Mouse (Mus musculus) macrophage (primary cell): Measurements from ENCODE around the gene Ina. TPM values are rescaled to one million over a fixed set of nuclear protein-coding genes. Genes with fewer than 3 reads are reported as not detected.
A peak's percentile ranks its signal among the peaks of the same experiment; 100 is the strongest.

Experiments used
- H3K27ac ChIP-seq: fragments of 350-480 bp; formaldehyde crosslinking; 2 replicates; pipeline ENCODE4 v1.9.0; 2021
- H3K36me3 ChIP-seq: fragments of 350-480 bp; formaldehyde crosslinking; 2 replicates; pipeline ENCODE4 v1.9.0; 2021; ENCODE audit errors: inconsistent target
- H3K4me3 ChIP-seq: fragments of 350-480 bp; formaldehyde crosslinking; 2 replicates; pipeline ENCODE4 v1.9.0; 2021; ENCODE audit errors: inconsistent target
- H3K79me2 ChIP-seq: fragments of 350-480 bp; formaldehyde crosslinking; 2 replicates; pipeline ENCODE4 v1.9.0; 2021; ENCODE audit errors: inconsistent target
- WGBS: methylation state at CpG from one replicate; pipeline ENCODE4 v1.1.7; 2026; ENCODE audit warnings: inconsistent platforms; ENCODE audit not compliant: missing documents; 5-methylcytosine and 5-hydroxymethylcytosine counted together
- polyA plus RNA-seq: library from polyadenylated mRNA; stranded (reverse); fragments of 250-400 nt; gene quantifications from 3 replicates; pipeline ENCODE4 v1.2.4, GENCODE M21; 2018; ENCODE audit warnings: inconsistent platforms

Ina gene
- polyA plus RNA-seq, 1 experiment from 2014 or later, result not detected

DNA sequence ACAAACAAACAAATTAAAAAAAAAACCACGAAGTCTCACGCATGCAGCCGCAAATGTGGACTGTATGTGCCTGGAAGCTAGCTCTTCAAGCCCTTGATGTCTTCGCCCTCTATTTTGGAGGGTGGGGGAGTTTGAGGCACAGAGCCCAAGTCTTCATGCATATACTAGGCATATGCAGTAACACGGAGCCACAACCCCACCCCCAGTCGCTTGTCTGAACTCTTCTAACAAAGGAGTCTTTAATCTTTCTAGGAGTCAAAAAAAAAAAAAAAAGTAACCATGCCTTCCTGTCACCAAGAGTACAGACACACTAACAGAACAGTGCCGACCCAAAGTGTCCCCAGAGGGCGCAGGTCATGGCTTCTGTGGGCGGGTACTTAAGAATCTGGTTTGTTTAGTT, 1.5 kb downstream of the Ina start:
- no peak overlapping the region for H3K4me3 ChIP-seq
- WGBS, result 7% methylated on average over 9 of the region's 9 CpGs
- H3K36me3 ChIP-seq, result no peaks in the 10 kb centered on the region

DNA sequence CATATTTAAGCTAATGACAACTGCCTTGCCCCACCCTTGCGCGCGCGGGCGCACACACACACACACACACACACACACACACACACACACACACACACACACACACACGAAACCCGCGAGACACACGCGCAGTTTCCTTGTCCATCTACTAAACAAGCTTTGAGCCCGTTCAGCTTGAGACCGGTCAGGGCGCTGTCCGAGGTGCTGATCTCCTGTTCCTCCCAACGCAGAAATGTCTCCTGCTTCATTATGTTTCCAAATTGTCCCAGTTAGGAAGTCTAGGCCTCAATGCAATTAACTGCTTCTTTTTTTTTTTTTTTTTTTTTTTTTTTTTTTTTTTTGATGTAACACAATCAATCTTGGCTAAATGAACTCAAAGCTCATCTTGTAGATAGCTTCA, 2.0 kb downstream of the Ina start:
- 6% methylated on average over 14 of the region's 15 CpGs for WGBS
- H3K36me3 ChIP-seq, result no peaks in the 10 kb centered on the region
- no peak overlapping the region for H3K27ac ChIP-seq
- no peak overlapping the region for H3K4me3 ChIP-seq
- no peaks in the 10 kb centered on the region for H3K79me2 ChIP-seq

More for the DNA sequence above, 1.5 kb downstream of the Ina start:
- Histone ChIP-seq H3K79me2 (no peaks in the 10 kb centered on the region), H3K27ac (no peak overlapping the region)

DNA sequence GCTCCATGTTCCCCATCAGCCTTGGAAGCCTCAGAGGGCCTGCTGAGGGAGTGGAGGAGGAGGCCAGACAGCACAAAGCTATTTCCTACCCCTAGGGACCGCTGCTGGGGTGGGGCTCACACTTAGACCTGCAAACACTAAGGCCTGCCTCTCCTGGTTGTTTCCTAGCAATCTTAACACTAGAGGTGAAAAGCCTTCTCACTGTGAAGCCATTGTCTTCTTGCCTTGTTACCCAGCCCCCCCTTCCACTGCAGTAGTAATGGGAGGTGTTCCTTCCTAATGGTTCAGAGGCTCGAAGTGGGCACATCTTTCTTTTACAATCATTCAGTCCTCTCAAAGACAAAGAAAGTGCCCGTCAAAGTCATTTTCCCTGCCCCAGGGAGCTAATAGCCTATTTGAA, 3.3 kb downstream of the Ina start:
- Histone ChIP-seq H3K36me3 (no peaks in the 10 kb centered on the region), H3K4me3 (no peak overlapping the region), H3K79me2 (no peaks in the 10 kb centered on the region), H3K27ac (no peak overlapping the region)
- WGBS, result 9% methylated on average over 3 of the region's 3 CpGs

DNA sequence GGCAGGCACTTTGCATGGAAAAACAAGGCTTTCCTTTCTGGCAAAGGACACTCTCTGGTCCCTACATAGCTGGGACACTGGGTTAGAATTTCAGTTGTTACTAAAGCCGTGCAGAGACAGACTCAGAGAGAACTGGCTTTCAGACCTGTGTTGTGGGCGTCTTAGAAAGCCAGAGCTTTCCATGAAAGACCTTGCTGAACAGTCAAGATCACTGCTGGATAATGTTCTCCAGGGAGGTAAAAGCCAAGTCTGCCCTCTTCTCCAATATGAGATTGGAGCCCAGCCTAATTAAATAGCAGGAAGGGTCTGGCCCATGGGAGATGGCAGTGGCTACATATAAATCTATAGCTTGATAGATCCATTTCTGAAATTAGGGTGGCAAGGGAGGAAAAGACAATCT, 3.8 kb downstream of the Ina start:
- Histone ChIP-seq H3K36me3 (no peaks in the 10 kb centered on the region), H3K79me2 (no peaks in the 10 kb centered on the region), H3K27ac (no peak overlapping the region), H3K4me3 (no peak overlapping the region)
- 54% methylated on average over 2 of the region's 2 CpGs for WGBS

DNA sequence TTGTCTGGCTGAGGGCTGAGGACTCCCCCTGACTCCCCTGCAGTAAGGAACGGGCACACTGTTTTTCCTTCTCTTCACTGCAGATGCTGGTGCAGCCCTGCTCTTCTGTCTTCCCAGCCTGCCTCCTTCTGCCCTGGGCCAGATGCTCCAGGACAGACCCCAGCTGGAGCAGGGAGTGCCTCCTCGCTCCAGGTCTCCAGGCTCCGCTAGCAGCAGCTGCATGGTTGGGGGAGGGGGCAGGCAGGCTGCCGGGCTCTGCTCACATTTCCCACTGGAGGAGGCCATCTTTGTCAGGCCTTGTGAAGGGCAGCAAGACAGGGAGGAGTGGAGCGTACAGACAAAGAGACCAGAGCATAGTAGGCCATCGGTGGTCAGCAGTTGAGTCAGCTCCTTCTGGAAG, 4.8 kb downstream of the Ina start:
- no peak overlapping the region for H3K27ac ChIP-seq
- WGBS, result 63% methylated on average over 6 of the region's 6 CpGs
- no peak overlapping the region for H3K4me3 ChIP-seq
- H3K36me3 ChIP-seq, result no peaks in the 10 kb centered on the region
- no peaks in the 10 kb centered on the region for H3K79me2 ChIP-seq

DNA sequence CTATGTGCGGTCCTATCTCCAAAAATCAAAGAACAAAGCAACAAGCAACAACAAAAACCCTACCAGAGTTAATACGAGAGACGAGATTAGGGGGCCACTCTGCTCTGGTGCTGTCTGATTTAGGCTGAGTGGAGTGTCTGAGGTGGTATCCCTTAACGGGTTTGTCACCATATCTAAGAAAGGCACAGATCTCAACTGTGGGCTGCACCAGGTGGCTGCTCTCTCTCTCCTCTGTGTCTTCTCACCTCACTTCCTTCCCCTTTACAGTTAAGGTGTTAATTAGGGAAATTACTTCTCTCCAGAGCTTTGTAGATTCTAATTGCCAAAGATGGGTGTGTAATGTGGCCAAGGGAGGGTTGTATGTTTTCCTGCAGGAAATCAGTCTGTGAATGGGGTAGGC, 8.2 kb downstream of the Ina start:
- Histone ChIP-seq H3K36me3 (no peaks in the 10 kb centered on the region), H3K4me3 (no peak overlapping the region), H3K79me2 (no peaks in the 10 kb centered on the region), H3K27ac (no peak overlapping the region)
- 65% methylated on average over 4 of the region's 4 CpGs for WGBS

DNA sequence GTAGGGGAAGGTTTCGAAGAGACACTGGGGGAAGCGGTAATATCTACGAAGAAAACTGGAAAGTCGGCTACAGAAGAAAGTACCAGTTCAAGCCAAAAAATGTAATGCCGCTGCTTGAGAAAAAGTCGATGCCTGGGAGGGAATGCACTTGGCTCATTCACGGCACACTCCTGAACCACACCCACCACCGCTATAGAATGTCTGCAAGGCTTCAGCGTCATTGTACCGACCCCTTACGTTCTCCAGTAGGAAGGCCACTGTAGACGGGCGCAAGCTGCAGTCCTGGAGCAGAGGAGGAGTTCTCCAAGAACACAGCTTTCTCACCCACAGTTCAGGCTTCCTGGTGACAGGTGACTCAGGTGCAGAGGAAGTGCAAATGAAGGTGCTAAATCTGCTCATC, 9.0 kb downstream of the Ina start:
- WGBS, result 87% methylated on average over 13 of the region's 13 CpGs
- Histone ChIP-seq H3K4me3 (no peak overlapping the region), H3K36me3 (no peaks in the 10 kb centered on the region), H3K27ac (no peak overlapping the region), H3K79me2 (no peaks in the 10 kb centered on the region)

DNA sequence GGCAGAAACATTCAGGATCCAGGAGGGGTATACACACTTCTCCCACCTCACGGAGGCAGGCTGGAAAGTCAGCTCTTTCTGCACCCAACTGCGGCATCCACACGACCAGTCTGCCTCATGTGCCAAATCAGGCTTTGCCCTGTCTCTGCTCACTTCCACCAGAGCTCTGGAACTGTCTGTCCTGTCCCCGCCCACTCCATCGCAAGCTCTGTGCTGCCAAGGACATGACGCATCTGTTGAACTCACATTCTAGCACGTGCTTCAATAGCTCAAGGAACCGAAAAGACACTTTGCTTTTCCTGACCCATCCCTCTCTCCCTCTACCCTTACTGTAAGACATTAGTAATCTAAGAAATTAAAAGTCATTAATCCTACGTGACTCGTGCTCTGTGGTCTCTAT, 10.5 kb downstream of the Ina start:
- Histone ChIP-seq H3K4me3 (no peak overlapping the region), H3K79me2 (no peaks in the 10 kb centered on the region), H3K36me3 (no peaks in the 10 kb centered on the region), H3K27ac (no peak overlapping the region)
- 88% methylated on average over 10 of the region's 10 CpGs for whole genome bisulfite sequencing

DNA sequence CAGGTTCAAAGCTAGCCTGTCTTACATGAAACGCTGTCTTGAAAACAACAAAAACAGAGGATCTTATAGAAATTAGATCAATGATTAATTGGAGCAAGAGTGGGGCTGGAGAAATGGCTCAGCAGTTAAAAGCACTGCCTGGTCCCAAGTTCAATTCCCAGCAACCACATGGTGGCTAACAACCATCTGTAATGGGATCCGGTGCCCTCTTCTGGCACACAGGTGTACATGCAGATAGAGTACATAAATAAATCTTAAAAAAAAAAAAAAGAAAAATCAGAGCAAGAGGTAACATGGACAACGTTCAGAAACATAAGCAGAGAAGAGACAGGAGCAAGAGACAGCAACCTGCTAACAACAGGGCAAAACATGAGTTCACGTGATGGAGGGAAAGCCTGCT, 12.0 kb downstream of the Ina start:
- H3K79me2 ChIP-seq, result no peaks in the 10 kb centered on the region
- no peak overlapping the region for H3K4me3 ChIP-seq
- WGBS, result 94% methylated on average over 4 of the region's 4 CpGs
- H3K36me3 ChIP-seq, result no peaks in the 10 kb centered on the region
- no peak overlapping the region for H3K27ac ChIP-seq

DNA sequence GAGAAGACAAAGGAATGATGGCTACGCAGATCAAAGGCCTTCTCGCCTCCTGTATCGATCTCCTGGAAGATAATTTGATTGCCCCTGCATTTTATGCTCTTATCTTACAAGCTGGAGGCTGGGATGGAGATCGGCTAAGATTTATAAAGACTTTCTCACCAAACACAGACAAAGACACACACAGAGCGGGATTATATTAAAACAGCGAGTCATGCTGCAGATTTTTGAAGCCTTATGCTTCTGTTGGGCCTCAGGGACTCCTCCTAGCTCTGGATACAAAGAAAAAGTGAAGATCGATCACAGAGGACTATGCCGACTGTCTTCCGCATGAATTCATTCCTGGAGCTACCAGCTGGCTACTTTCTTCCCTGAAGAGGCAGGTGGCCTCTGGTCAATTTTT, 15.3 kb downstream of the Ina start:
- Histone ChIP-seq H3K4me3 (no peak overlapping the region), H3K79me2 (no peaks in the 10 kb centered on the region), H3K36me3 (no peaks in the 10 kb centered on the region), H3K27ac (no peak overlapping the region)
- 95% methylated on average over 9 of the region's 9 CpGs for WGBS

DNA sequence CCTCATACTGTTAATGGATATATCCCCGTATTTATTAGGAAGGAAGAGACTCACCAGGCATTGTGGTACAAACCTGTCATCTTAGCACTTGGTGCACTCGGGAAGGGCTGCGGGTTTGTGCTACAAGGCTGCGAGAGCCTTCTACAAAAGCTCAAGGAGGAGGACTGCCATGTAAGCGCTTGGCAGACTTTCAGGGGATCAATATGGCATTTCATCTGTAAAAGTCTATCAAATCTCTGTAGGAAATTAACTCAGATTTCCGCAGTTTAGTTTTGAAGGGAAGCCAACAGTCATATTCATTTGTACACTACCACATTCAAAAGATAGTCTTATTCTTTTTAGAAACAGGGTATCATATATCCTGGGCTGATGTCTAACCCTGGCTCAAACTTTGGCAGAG, 17.3 kb downstream of the Ina start:
- WGBS, result 94% methylated on average over 6 of the region's 6 CpGs
- Histone ChIP-seq H3K4me3 (no peak overlapping the region), H3K27ac (no peak overlapping the region), H3K79me2 (no peaks in the 10 kb centered on the region), H3K36me3 (no peaks in the 10 kb centered on the region)

DNA sequence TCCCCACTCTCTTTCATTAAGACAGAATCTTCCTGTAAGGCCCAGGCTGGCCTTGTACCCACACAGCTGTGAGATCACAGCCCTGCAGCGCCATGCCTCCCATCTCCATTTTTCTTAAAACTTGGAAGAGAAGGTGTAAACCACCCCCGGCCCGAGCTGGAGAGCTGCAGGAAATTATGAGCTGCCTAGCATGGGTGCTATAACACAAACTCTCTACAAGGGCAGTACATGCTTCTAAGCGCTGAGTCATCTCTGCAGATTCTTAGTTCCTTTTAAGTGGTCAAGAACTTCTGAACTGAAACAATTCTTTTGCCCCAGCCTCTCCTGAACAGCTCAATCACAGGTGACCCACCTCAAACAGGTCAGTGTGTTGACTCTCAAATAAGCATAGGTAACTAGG, 20.4 kb downstream of the Ina start:
- Histone ChIP-seq H3K36me3 (no peaks in the 10 kb centered on the region), H3K79me2 (no peaks in the 10 kb centered on the region), H3K27ac (no peak overlapping the region), H3K4me3 (no peak overlapping the region)
- WGBS, result 45% methylated on average over 4 of the region's 4 CpGs

DNA sequence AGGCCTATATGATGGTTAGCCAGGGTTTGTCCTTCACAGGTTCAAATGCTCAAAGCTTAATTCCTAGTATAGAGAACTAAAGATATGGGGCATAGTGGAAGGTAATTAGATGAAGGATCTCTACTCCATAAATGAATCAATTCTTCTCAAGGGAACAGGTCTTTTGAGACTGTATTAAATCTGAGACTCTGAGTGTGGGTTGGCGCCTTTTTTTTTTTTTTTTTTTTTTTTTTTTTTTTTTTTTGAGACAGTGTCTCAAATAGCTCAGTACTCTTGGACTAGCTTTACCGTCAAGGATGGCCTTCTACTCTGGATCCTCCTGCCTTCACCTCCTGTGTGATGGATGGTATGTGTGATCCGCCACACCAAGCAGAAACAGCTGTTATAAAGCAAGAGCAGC, 22.1 kb downstream of the Ina start:
- Histone ChIP-seq H3K4me3 (no peak overlapping the region), H3K27ac (no peak overlapping the region), H3K36me3 (no peaks in the 10 kb centered on the region), H3K79me2 (no peaks in the 10 kb centered on the region)
- WGBS, result 97% methylated on average over 3 of the region's 3 CpGs

DNA sequence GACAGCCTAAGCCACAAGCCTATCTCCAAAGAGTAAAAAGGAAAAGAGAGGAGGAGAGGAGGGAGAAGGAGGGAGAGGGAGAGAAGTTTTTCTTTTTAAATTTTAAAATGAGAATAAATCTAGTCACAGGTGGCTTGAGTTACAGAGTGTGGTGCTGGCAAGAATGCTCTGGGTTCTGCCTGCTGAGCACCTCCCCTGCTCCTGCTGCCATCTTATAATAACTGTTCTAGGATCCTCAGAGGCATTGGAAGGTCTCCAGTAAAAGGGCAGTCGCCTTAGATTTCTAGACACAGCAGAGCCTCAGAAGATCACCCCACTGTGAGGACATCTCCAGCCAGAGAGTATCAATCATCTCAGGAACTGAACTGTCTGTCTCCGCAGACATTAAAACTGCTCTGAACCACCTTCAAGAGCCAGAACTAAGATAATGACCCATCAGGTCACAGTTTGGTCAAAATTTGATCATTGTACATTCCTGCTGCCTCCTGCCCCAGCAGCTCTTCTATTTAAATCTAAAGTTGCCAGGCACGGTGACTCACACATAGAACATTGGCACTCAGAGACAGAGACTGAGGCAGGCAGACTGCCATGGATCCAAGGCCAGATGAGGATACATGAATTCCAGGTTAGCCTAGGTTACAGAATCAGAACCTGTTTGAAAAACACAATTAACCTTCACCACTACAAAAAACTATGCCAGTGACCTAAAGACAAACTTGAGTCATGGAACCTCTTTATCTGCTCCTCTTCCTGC, 26.4 kb downstream of the Ina start:
- Histone ChIP-seq H3K4me3 (no peak overlapping the region), H3K27ac (no peak overlapping the region), H3K79me2 (no peaks in the 10 kb centered on the region), H3K36me3 (no peaks in the 10 kb centered on the region)
- WGBS, result 96% methylated on average over 3 of the region's 3 CpGs

DNA sequence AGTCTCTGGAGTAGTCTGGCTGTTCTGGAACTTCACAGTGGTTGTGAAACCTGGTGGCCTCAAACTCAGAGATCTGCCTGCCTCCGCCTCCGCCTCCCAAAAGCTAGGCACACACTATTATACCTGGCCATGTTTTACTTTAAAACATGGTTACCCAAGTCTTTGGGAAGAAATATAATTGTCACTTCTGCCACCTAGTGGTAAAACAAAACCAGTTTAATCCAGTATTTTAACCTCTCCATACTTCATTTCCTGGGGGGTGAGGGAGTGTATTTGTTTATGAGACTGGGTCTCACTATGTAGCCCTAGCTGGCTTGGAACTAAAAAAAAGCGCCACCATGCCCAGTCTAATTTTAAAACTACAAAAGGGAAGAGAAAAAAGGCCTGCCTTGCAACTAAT, 29.1 kb downstream of the Ina start:
- H3K79me2 ChIP-seq, result no peaks in the 10 kb centered on the region
- WGBS, result 80% methylated on average over 3 of the region's 3 CpGs
- 0 out of 2 replicates have a peak overlapping the region, but pooled peaks have one; percentile 22 for H3K27ac ChIP-seq
- no peaks in the 10 kb centered on the region for H3K36me3 ChIP-seq
- no peak overlapping the region for H3K4me3 ChIP-seq

DNA sequence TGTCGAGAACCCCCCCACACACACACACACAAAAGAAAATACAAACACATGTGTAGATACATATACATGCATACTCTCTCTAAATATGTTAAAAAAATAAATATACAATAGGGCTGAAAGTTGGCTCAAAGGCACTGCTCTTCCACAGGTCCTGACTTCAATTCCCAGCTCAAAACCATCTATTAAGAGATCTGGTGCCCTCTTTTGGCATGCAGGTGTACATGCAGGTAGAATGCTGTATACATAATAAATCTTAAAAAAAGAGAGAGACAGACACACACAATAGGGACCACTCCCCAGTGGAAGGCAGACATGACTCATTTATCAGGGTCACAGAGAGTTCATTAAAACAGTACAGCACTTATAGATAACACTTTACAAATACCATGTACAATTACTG, 31.8 kb downstream of the Ina start:
- WGBS, result 100% methylated on average over 1 of the region's 1 CpGs
- Histone ChIP-seq H3K79me2 (no peaks in the 10 kb centered on the region), H3K36me3 (no peaks in the 10 kb centered on the region), H3K27ac (no peak overlapping the region), H3K4me3 (no peak overlapping the region)
